Mouse (Mus musculus): ENCODE results near the gene Patl2.

DNA sequence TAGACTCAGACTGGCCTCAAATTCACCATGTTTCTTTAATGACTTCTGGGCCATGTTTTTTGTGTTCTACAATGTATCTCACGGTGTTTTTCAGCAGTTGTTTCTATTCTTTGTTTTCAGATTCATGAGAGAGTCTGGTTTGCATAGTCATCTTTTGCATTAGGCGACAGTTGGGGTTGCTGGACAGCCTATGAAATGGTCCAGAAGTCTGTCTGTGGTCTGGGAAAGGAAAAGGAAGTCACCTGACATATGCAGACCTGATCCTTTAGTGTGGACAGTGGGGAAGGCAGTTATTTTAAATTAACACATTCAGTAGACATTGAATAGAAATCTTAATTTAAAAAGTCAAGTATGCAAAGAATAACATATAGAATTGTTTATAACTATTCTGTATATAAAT, 23.5 kb downstream of the Patl2 start:
- no peak for TF ChIP-seq CTCF (IDR thresholded peaks at IDR 0.05; ENCODE audit: insufficient read depth, low read depth, low read length)
- no peak for TF ChIP-seq POLR2A (IDR thresholded peaks at IDR 0.05; ENCODE audit: insufficient read depth, low read depth, low read length)

Measured in olfactory bulb, adult 2 months (tissue).